Mouse (Mus musculus) limb, embryonic 11.5 days (tissue): ENCODE data around the gene Megf8. TPM values are rescaled to one million over a fixed set of nuclear protein-coding genes. Genes with fewer than 3 reads are reported as not detected.

Experiments
- ATAC-seq: fragments of 200-750 bp; cut with Nextera tagmentation; 2 replicates; pipeline ENCODE4 v1.8.0; 2017; ENCODE audit warnings: low read depth; ENCODE audit not compliant: insufficient number of reproducible peaks, low FRiP score, low TSS enrichment
- DNase-seq: peaks from one replicate; pipeline ENCODE4 v3.0.0-alpha.2; 2015; ENCODE audit warnings: low spot score
- H3K27ac ChIP-seq: fragments of 300-500 bp; sonication (generic); replicated peaks from 2 replicates; pipeline ENCODE4 v1.5.1; 2014; ENCODE audit warnings: low read depth, mild to moderate bottlenecking, low read length
- H3K27me3 ChIP-seq: fragments of 300-500 bp; sonication (generic); 2 replicates; pipeline ENCODE4 v1.6.1; 2014; ENCODE audit warnings: mild to moderate bottlenecking, low read length, mixed read lengths; ENCODE audit not compliant: control insufficient read depth, insufficient read depth
- H3K36me3 ChIP-seq: fragments of 300-500 bp; sonication (generic); 2 replicates; pipeline ENCODE4 v1.6.1; 2014; ENCODE audit warnings: mild to moderate bottlenecking, low read length, moderate library complexity, mixed read lengths; ENCODE audit not compliant: control insufficient read depth, insufficient read depth
- H3K4me1 ChIP-seq: fragments of 300-500 bp; sonication (generic); 2 replicates; pipeline ENCODE4 v1.6.1; 2014; ENCODE audit warnings: low read length, mixed read lengths; ENCODE audit not compliant: control insufficient read depth, insufficient read depth
- H3K4me2 ChIP-seq: fragments of 300-500 bp; sonication (generic); 2 replicates; pipeline ENCODE4 v1.6.1; 2014; ENCODE audit warnings: low read depth, mild to moderate bottlenecking, moderate library complexity; ENCODE audit not compliant: severe bottlenecking
- H3K4me3 ChIP-seq: fragments of 300-500 bp; sonication (generic); 2 replicates; pipeline ENCODE4 v1.5.1; 2014; ENCODE audit warnings: low read depth, low read length
- H3K9ac ChIP-seq: fragments of 300-500 bp; sonication (generic); 2 replicates; pipeline ENCODE4 v1.6.1; 2014; ENCODE audit warnings: mild to moderate bottlenecking, low read length
- H3K9me3 ChIP-seq: fragments of 300-500 bp; sonication (generic); 2 replicates; pipeline ENCODE4 v1.6.1; 2016; ENCODE audit warnings: low read length; ENCODE audit not compliant: control insufficient read depth
- WGBS: fragments of 180-500 bp; shearing (Covaris S2); extraction: QIAGEN DNeasy Blood & Tissue Kit; methylation state at CpG from one replicate; pipeline ENCODE4 v1.1.7; 2014; 5-methylcytosine and 5-hydroxymethylcytosine counted together
- polyA plus RNA-seq: library from polyadenylated mRNA; unstranded; fragments of >200 nt; fragmentation: Nextera tagmentation; extraction: Ambion mirVana; gene quantifications from 2 replicates; pipeline ENCODE4 v1.2.1, GENCODE M21; 2014

Gene Megf8
- polyA plus RNA-seq, 1 experiment from 2014 or later, result 14.4 TPM

DNA sequence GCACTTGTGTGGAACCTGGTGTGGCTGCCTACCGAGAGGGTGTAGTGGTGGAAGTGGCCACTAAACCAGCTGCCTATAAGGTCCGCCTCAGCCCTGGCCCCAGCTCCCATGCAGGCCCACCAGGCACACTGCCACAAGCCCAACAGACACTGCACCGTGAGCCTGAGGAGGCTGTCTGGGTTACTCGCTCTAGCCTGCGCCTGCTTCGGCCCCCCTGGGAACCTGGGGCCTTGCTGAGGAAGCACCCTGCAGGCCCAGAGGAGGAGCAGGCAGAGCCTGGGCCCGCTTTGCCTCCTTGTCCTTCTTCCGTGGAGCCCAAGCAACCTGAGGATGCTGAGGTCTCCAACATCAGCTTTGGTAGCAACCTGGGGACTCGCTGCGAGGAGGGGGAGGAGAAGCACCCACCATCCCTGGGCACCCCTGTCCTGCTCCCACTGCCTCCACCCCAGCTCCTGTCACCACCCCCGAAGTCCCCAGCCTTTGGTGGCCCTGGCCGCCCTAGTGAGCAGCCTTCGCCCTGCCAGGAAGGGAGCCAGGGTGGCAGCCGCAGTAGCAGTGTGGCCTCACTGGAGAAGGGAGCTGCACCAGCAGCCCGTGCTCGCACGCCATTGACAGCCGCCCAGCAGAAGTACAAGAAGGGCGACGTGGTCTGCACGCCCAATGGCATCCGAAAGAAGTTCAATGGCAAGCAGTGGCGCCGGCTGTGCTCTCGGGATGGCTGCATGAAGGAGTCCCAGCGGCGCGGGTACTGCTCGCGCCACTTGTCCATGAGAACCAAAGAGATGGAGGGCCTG is 45.1 kb upstream of the Megf8 start:
- H3K27ac ChIP-seq, result no peak overlapping the region; the same call in 1 of the 2 replicates
- no peaks in the 10 kb centered on the region for H3K27me3 ChIP-seq
- DNase-seq (no peak), ATAC-seq (no peak)
- 85% methylated on average over 30 of the region's 30 CpGs for WGBS
- 0 out of 2 replicates have a peak overlapping the region, but pooled peaks have one; percentile 9 for H3K9ac ChIP-seq
- H3K4me3 ChIP-seq, result no peak overlapping the region
- peaks cover 18% of the 10 kb centered on the region for H3K4me1 ChIP-seq
- peaks cover 14% of the 10 kb centered on the region for H3K36me3 ChIP-seq
- no peaks in the 10 kb centered on the region for H3K9me3 ChIP-seq
- no peak overlapping the region for H3K4me2 ChIP-seq

- no peak overlapping the region for H3K4me2 ChIP-seq
- DNase-seq (no peak), ATAC-seq (no peak)
- no peaks in the 10 kb centered on the region for H3K9me3 ChIP-seq
- no peak overlapping the region for H3K27ac ChIP-seq
- peaks cover 19% of the 10 kb centered on the region for H3K4me1 ChIP-seq
- H3K9ac ChIP-seq, result no peak overlapping the region
- H3K4me3 ChIP-seq, result no peak overlapping the region
- H3K27me3 ChIP-seq, result no peaks in the 10 kb centered on the region
- 86% methylated on average over 38 of the region's 38 CpGs for WGBS
- peaks cover 14% of the 10 kb centered on the region for H3K36me3 ChIP-seq
Measured at GRCm38 (mm10) chr7:25272445-25273258, 44.3 kb upstream of the Megf8 start.

GRCm38 (mm10) chr7:25273259-25274241 is 43.4 kb upstream of the Megf8 start:
- H3K4me1 ChIP-seq, result peaks cover 22% of the 10 kb centered on the region
- ATAC-seq, result no peak
- H3K9ac ChIP-seq, result no peak overlapping the region
- H3K4me2 ChIP-seq, result no peak overlapping the region
- peaks cover 14% of the 10 kb centered on the region for H3K36me3 ChIP-seq
- no peaks in the 10 kb centered on the region for H3K9me3 ChIP-seq
- WGBS, result 90% methylated on average over 22 of the region's 22 CpGs
- H3K27me3 ChIP-seq, result no peaks in the 10 kb centered on the region
- H3K27ac ChIP-seq, result no peak overlapping the region
- H3K4me3 ChIP-seq, result no peak overlapping the region
- no peak for DNase-seq

- WGBS, result 38% methylated on average over 5 of the region's 5 CpGs
- H3K27me3 ChIP-seq, result no peaks in the 10 kb centered on the region
- H3K9me3 ChIP-seq, result no peaks in the 10 kb centered on the region
- peaks cover 16% of the 10 kb centered on the region for H3K4me1 ChIP-seq
- no peak overlapping the region for H3K4me3 ChIP-seq
- H3K9ac ChIP-seq, result no peak overlapping the region; the same call in 1 of the 2 replicates
- no peak overlapping the region for H3K4me2 ChIP-seq
- peak overlapping the region; percentile 30; the same call in 1 of the 2 replicates for H3K27ac ChIP-seq
- ATAC-seq (no peak), DNase-seq (no peak)
- peaks cover 14% of the 10 kb centered on the region for H3K36me3 ChIP-seq
Measured at GRCm38 (mm10) chr7:25274571-25274970, 42.4 kb upstream of the Megf8 start.

GRCm38 (mm10) chr7:25274996-25275395 is 42.0 kb upstream of the Megf8 start:
- 85% methylated on average over 3 of the region's 3 CpGs for WGBS
- Histone ChIP-seq H3K27ac (no peak overlapping the region), H3K4me3 (no peak overlapping the region), H3K27me3 (no peaks in the 10 kb centered on the region), H3K9me3 (no peaks in the 10 kb centered on the region), H3K36me3 (peaks cover 14% of the 10 kb centered on the region), H3K4me2 (no peak overlapping the region), H3K4me1 (peaks cover 18% of the 10 kb centered on the region), H3K9ac (no peak overlapping the region; the same call in 1 of the 2 replicates)
- DNase-seq (no peak), ATAC-seq (no peak)

DNA sequence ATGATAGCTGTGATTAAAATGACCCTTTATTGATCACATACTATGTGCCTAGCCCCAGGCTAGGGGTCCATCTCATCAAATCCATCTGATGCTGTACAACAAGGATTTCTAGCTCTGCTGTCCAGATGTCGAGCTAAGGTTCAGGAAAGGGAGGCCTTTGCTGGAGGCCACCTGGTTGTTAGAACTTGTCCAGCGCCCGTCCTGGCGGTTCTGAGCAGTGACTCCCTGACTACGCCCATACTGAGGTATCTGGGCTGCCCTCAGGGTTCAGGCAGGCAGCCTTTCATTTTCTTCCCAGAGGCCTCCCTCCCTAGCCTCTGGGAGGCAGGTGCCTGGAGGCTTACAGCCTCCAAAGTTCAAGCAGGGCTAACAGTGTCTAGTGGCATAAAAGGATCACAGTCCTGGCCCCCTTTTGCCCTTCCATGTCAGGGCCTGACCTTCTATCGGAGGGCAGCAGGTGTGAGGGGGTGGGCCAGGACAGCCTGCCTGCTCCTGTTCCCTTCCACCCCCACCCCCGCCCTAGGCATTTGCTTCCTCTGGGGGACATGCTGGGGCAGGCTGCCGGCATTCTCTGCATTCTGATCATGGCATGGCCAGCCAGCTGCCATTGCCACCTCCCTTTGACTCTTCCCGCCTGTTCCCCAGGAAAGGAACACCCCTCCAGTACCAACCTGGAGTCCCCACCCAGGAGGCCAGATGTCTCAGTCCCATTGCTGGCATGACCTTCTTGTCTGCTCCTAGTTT is 41.2 kb upstream of the Megf8 start:
- WGBS, result 37% methylated on average over 9 of the region's 9 CpGs
- peak overlapping the region; percentile 45 for H3K9ac ChIP-seq

GRCm38 (mm10) chr7:25277405-25277804 is 39.6 kb upstream of the Megf8 start:
- no peak overlapping the region for H3K27ac ChIP-seq
- H3K4me1 ChIP-seq, result peaks cover 33% of the 10 kb centered on the region
- WGBS, result 89% methylated on average over 4 of the region's 4 CpGs
- H3K9ac ChIP-seq, result no peak overlapping the region
- H3K9me3 ChIP-seq, result no peaks in the 10 kb centered on the region
- peak overlapping the region; percentile 88 for H3K4me2 ChIP-seq
- no peak for ATAC-seq
- no peak for DNase-seq
- no peaks in the 10 kb centered on the region for H3K27me3 ChIP-seq
- peaks cover 6% of the 10 kb centered on the region for H3K36me3 ChIP-seq
- H3K4me3 ChIP-seq, result peak overlapping the region; percentile 56; the same call in 1 of the 2 replicates

More for the DNA sequence above, 41.2 kb upstream of the Megf8 start:
- Histone ChIP-seq H3K4me3 (no peak overlapping the region), H3K4me2 (no peak overlapping the region), H3K27ac (no peak overlapping the region), H3K9me3 (no peaks in the 10 kb centered on the region), H3K4me1 (peaks cover 25% of the 10 kb centered on the region), H3K36me3 (peaks cover 14% of the 10 kb centered on the region), H3K27me3 (no peaks in the 10 kb centered on the region)
- ATAC-seq (no peak), DNase-seq (no peak)
